Mouse (Mus musculus): ENCODE data around the gene Ces2h. TPM values are rescaled to one million over a fixed set of nuclear protein-coding genes. Genes with fewer than 3 reads are reported as not detected.
"Not testable (repeated sequence)": the region's sequence is repeated elsewhere in the genome, so short reads cannot be mapped to it uniquely, and the experiment has no call there.

Gene Ces2h
- polyA plus RNA-seq, 1 experiment from 2014 or later, result not detected

GRCm38 (mm10) chr8:105023087-105023486 is 22.4 kb downstream of the Ces2h start:
- Histone ChIP-seq H3K9ac (no peak overlapping the region), H3K36me3 (no peaks in the 10 kb centered on the region), H3K9me3 (replicated peaks) (0 out of 2 replicates have a peak, but pooled peaks cover 5% of the 10 kb centered on the region), H3K4me2 (no peak overlapping the region), H3K27ac (ENCODE audit: poor library complexity, severe bottlenecking) (no peak overlapping the region), H3K27me3 (replicated peaks) (no peaks in the 10 kb centered on the region), H3K4me3 (no peak overlapping the region), H3K4me1 (replicated peaks) (no peaks in the 10 kb centered on the region)
- 48% methylated on average over 1 of the region's 1 CpGs for WGBS
- no peak for ATAC-seq (ENCODE audit: insufficient number of reproducible peaks, low FRiP score)

DNA sequence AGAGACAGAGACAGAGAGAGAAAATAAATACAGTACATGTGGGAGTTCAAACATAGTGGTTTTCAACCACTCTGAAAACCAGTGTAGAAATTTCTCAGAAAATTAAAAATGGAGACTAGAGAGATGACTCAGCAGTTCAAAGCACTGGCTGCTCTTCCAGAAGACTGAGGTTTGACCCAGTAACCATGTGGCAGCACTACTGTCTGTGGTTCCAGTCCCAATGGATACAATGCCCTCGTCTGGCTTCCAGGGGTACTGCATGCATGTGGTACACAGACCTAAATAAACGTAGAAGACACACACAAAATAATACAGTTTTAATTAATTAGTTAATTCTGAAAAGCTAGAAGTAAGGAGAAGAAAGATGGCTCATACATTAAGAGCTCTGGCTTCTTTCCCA is 24.4 kb downstream of the Ces2h start:
- Histone ChIP-seq H3K36me3 (no peaks in the 10 kb centered on the region), H3K27me3 (replicated peaks) (no peaks in the 10 kb centered on the region), H3K9ac (no peak overlapping the region), H3K4me2 (no peak overlapping the region), H3K27ac (ENCODE audit: poor library complexity, severe bottlenecking) (no peak overlapping the region), H3K4me1 (replicated peaks) (no peaks in the 10 kb centered on the region), H3K9me3 (replicated peaks) (0 out of 2 replicates have a peak, but pooled peaks cover 5% of the 10 kb centered on the region), H3K4me3 (no peak overlapping the region)
- 46% methylated on average over 2 of the region's 2 CpGs for WGBS
- no peak for ATAC-seq (ENCODE audit: insufficient number of reproducible peaks, low FRiP score)

DNA sequence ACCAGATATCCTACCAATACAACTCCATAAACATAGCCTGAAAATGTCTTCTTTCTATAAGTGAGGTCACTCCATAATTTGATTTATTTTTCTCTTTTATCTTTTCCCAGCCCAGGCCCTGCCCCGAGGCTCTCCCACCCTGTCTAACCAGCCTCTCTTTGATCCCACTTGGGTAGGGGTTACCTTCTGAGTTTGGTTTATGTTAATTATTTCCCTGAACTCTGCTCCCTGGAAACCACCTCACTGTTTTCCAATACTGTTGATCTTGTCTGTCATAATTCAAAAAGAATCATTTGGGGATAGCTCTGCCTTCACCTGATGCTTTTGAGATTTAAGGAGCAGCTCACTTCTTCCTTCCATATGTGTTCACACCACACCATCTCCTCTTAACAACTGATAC is 42.9 kb downstream of the Ces2h start:
- WGBS, result 63% methylated on average over 1 of the region's 1 CpGs
- H3K36me3 ChIP-seq, result no peaks in the 10 kb centered on the region
- no peaks in the 10 kb centered on the region for H3K4me1 ChIP-seq (replicated peaks)
- H3K27ac ChIP-seq (ENCODE audit: poor library complexity, severe bottlenecking), result no peak overlapping the region
- no peak overlapping the region for H3K4me2 ChIP-seq
- no peak overlapping the region for H3K9ac ChIP-seq
- no peak overlapping the region for H3K4me3 ChIP-seq
- no peak for ATAC-seq (ENCODE audit: insufficient number of reproducible peaks, low FRiP score)
- H3K27me3 ChIP-seq (replicated peaks), result no peaks in the 10 kb centered on the region
- H3K9me3 ChIP-seq (replicated peaks), result 0 out of 2 replicates have a peak, but pooled peaks cover 6% of the 10 kb centered on the region

- H3K4me1 ChIP-seq (replicated peaks), result no peaks in the 10 kb centered on the region
- 72% methylated on average over 3 of the region's 3 CpGs for WGBS
- no peaks in the 10 kb centered on the region for H3K36me3 ChIP-seq
- H3K9ac ChIP-seq, result no peak overlapping the region
- no peak for ATAC-seq (ENCODE audit: insufficient number of reproducible peaks, low FRiP score)
- no peak overlapping the region for H3K27ac ChIP-seq (ENCODE audit: poor library complexity, severe bottlenecking)
- H3K9me3 ChIP-seq (replicated peaks), result no peaks in the 10 kb centered on the region
- H3K4me2 ChIP-seq, result no peak overlapping the region
- no peaks in the 10 kb centered on the region for H3K27me3 ChIP-seq (replicated peaks)
- H3K4me3 ChIP-seq, result no peak overlapping the region
Measured at GRCm38 (mm10) chr8:105045824-105046401, 45.3 kb downstream of the Ces2h start.

DNA sequence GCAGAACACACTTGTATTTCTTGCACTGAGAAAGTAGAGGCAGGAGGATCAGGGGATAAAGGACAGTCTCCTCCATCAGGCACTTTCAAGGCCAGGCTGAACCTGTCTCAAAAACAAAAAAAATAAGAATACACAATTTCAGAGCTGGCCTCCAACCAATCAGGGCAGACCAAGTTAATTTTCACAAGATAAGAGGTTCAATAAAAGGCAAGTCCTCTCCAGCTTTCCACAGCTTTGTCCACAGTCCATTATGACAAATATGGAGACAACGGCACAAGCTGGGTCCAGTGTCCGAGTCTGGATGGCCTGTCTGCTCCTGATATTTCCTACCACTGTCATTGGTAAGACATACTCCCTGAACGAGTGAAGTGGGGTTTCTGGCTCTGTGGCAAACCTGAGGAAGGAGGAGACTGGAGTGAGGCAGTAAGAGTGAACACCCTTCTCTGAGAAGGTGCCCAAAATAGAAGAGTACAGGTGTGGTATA is 47.8 kb downstream of the Ces2h start, which contains the start of gene Ces3a:
Gene Ces3a, plus strand, starts transcription at position 231 of the 484 bp plus-strand sequence.
- ATAC-seq (ENCODE audit: insufficient number of reproducible peaks, low FRiP score), result no peak

DNA sequence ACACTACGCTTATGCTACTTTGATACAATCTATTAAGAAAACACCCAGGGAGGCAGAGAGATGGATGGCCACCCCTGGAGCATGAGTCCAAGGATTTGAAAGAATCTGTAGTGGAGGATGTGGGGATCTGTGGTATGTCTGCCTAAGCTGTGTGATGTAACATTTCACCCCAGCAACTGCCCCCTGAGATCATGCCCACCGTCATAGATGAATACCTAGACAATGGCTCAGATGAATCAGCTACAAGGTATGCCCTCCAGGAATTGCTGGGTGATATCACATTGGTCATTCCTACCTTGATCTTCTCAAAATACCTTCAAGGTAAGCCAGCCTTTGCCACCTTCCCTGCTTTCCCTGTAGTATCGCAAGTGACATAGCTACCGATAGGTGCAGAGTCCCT is 55.6 kb downstream of the Ces2h start:
- Histone ChIP-seq H3K27ac (ENCODE audit: poor library complexity, severe bottlenecking) (no peak overlapping the region), H3K27me3 (replicated peaks) (no peaks in the 10 kb centered on the region), H3K4me1 (replicated peaks) (no peaks in the 10 kb centered on the region), H3K36me3 (no peaks in the 10 kb centered on the region), H3K4me2 (no peak overlapping the region), H3K9me3 (replicated peaks) (no peaks in the 10 kb centered on the region), H3K9ac (no peak overlapping the region), H3K4me3 (no peak overlapping the region)
- no peak for ATAC-seq (ENCODE audit: insufficient number of reproducible peaks, low FRiP score)
- 86% methylated on average over 4 of the region's 4 CpGs for WGBS

More for the DNA sequence above, 47.8 kb downstream of the Ces2h start, which contains the start of gene Ces3a:
- no peak within 1 kb of the TSS for H3K4me3 ChIP-seq
- no peaks in the 10 kb centered on the region for H3K4me1 ChIP-seq (replicated peaks)
- no peak within 1 kb of the TSS for H3K9ac ChIP-seq
- H3K27me3 ChIP-seq (replicated peaks), result no peaks in the 10 kb centered on the region
- H3K9me3 ChIP-seq (replicated peaks), result no peaks in the 10 kb centered on the region
- no peak within 1 kb of the TSS for H3K4me2 ChIP-seq
- 65% methylated on average over 3 of the region's 3 CpGs for WGBS
- H3K27ac ChIP-seq (ENCODE audit: poor library complexity, severe bottlenecking), result no peak within 1 kb of the TSS
- H3K36me3 ChIP-seq, result no peaks in the 10 kb centered on the region

DNA sequence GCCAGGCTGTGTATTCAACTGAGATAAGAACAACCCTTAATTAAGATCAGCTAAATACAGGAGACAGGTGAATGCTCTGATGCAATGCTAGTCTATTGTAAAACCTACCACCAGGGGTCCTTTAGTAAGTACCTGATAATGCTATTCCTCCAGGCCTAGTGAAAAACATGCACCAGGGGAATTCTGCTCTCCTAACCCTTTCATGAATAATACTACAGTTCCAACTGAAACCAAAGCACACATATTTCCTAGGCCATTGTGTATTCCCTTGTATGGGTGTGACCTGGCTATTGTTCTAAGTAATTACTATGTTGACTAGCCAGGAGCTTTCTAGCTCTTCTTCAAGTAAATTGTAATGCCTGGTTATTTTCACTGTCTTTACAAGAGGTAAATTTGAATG is 59.4 kb downstream of the Ces2h start:
- Histone ChIP-seq H3K36me3 (no peaks in the 10 kb centered on the region), H3K9me3 (replicated peaks) (no peaks in the 10 kb centered on the region), H3K27me3 (replicated peaks) (no peaks in the 10 kb centered on the region), H3K4me1 (replicated peaks) (no peaks in the 10 kb centered on the region), H3K4me3 (no peak overlapping the region), H3K27ac (ENCODE audit: poor library complexity, severe bottlenecking) (no peak overlapping the region), H3K9ac (no peak overlapping the region), H3K4me2 (no peak overlapping the region)
- no peak for ATAC-seq (ENCODE audit: insufficient number of reproducible peaks, low FRiP score)

- Histone ChIP-seq H3K4me3 (no peak overlapping the region), H3K27me3 (replicated peaks) (no peaks in the 10 kb centered on the region), H3K4me1 (replicated peaks) (no peaks in the 10 kb centered on the region), H3K36me3 (no peaks in the 10 kb centered on the region), H3K9me3 (replicated peaks) (no peaks in the 10 kb centered on the region), H3K27ac (ENCODE audit: poor library complexity, severe bottlenecking) (no peak overlapping the region), H3K9ac (no peak overlapping the region), H3K4me2 (no peak overlapping the region)
- WGBS, result 8% methylated on average over 1 of the region's 1 CpGs
- no peak for ATAC-seq (ENCODE audit: insufficient number of reproducible peaks, low FRiP score)
Measured at GRCm38 (mm10) chr8:105066761-105067160, 66.1 kb downstream of the Ces2h start.

DNA sequence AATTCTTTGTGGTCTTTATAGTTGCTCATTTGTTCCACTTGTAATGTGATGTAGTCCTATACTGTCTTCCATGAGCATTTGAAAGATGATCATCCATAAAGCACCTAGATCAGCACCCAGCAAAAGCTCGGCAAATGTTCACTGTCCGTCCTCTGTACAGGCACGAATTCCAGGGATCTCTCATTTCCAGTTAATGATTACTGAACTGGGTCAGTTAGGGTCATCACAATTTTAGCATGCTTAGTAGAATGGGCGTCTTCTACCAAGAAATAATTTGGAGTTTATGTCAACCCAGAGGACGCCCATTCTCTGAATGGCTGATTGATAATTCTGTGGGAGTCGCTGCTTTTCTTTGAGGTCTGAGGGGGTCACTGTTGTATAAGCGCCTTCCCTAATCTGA is 67.3 kb downstream of the Ces2h start:
- ATAC-seq (ENCODE audit: insufficient number of reproducible peaks, low FRiP score); H3K4me2 ChIP-seq; H3K9me3 ChIP-seq (replicated peaks); H3K4me3 ChIP-seq; H3K27me3 ChIP-seq (replicated peaks); H3K27ac ChIP-seq (ENCODE audit: poor library complexity, severe bottlenecking); H3K4me1 ChIP-seq (replicated peaks); H3K36me3 ChIP-seq; H3K9ac ChIP-seq: not testable (repeated sequence)
- WGBS, result 71% methylated on average over 7 of the region's 7 CpGs

- H3K9ac ChIP-seq, result no peak overlapping the region
- no peak overlapping the region for H3K27ac ChIP-seq (ENCODE audit: poor library complexity, severe bottlenecking)
- H3K4me2 ChIP-seq, result no peak overlapping the region
- H3K4me1 ChIP-seq (replicated peaks), result no peaks in the 10 kb centered on the region
- no peak for ATAC-seq (ENCODE audit: insufficient number of reproducible peaks, low FRiP score)
- H3K4me3 ChIP-seq, result no peak overlapping the region
- no peaks in the 10 kb centered on the region for H3K9me3 ChIP-seq (replicated peaks)
- no peaks in the 10 kb centered on the region for H3K27me3 ChIP-seq (replicated peaks)
- H3K36me3 ChIP-seq, result no peaks in the 10 kb centered on the region
Measured at GRCm38 (mm10) chr8:105068971-105069370, 68.3 kb downstream of the Ces2h start.

Measured in heart, embryonic 12.5 days (tissue).